28 mouse cellular contexts compared by ENCODE assay signal in genomic region chr8:78427769-78428130, GRCm38 (mm10). TPM values are rescaled to one million over a fixed set of nuclear protein-coding genes. Genes with fewer than 3 reads are reported as not detected.
DNase-seq lines count a peak whose midpoint lies in the region; ATAC-seq and TF ChIP-seq lines count a peak whose summit lies in the region.
"Had no signal": no experiment of that assay in that cellular context is flagged by ENCODE, and none has a peak within 500 bp of the region (broad histone marks: within the 10 kb centered on the region; RNA-seq: fewer than 3 reads in every experiment).

No protein-coding gene starts in this region.

- H3K9ac ChIP-seq in forebrain, postnatal 0 days, result no peak overlapping the region
- H3K9ac ChIP-seq in forebrain, embryonic 15.5 days (replicated peaks), result no peak overlapping the region
- no peak overlapping the region for H3K9ac ChIP-seq in hindbrain, embryonic 15.5 days
- H3K9ac ChIP-seq in midbrain, embryonic 14.5 days (replicated peaks; ENCODE audit: low read length), result no peak overlapping the region; the same call in 1 of the 2 replicates
- no peak overlapping the region for H3K9ac ChIP-seq in neural tube, embryonic 15.5 days (replicated peaks)
- H3K9ac ChIP-seq: embryonic facial prominence, embryonic 12.5 days; limb, embryonic 13.5 days; liver, embryonic 14.5 days had no signal

- peaks cover 86% of the 10 kb centered on the region for H3K27me3 ChIP-seq in forebrain, postnatal 0 days (ENCODE audit: insufficient read depth, low read length)
- peaks cover 85% of the 10 kb centered on the region for H3K27me3 ChIP-seq in forebrain, embryonic 15.5 days
- H3K27me3 ChIP-seq in hindbrain, embryonic 15.5 days, result peaks cover 77% of the 10 kb centered on the region
- H3K27me3 ChIP-seq in midbrain, embryonic 14.5 days (ENCODE audit: control insufficient read depth, insufficient read depth, low read length), result peaks cover 58% of the 10 kb centered on the region
- H3K27me3 ChIP-seq in neural tube, embryonic 15.5 days (replicated peaks), result peaks cover 72% of the 10 kb centered on the region

- 2% methylated on average over 8 of the region's 8 CpGs for WGBS in forebrain, postnatal 0 days
- WGBS in forebrain, embryonic 15.5 days, result 3% methylated on average over 8 of the region's 8 CpGs
- WGBS in hindbrain, embryonic 15.5 days, result under 1% methylated on average over 8 of the region's 8 CpGs
- WGBS in midbrain, embryonic 14.5 days, result under 1% methylated on average over 8 of the region's 8 CpGs
- under 1% methylated on average over 8 of the region's 8 CpGs for WGBS in neural tube, embryonic 15.5 days

- no peak overlapping the region for H3K27ac ChIP-seq in forebrain, postnatal 0 days (ENCODE audit: low read depth, low read length)
- H3K27ac ChIP-seq in forebrain, embryonic 15.5 days (replicated peaks), result no peak overlapping the region
- H3K27ac ChIP-seq in hindbrain, embryonic 15.5 days (replicated peaks), result peak overlapping the region; percentile 27; the same call in 1 of the 2 replicates
- peak overlapping the region; percentile 73 for H3K27ac ChIP-seq in midbrain, embryonic 14.5 days (replicated peaks; ENCODE audit: low read depth, low read length)
- no peak overlapping the region for H3K27ac ChIP-seq in neural tube, embryonic 15.5 days (replicated peaks)
- H3K27ac ChIP-seq: embryonic facial prominence, embryonic 12.5 days; heart, embryonic 10.5 days; limb, embryonic 13.5 days; liver, embryonic 14.5 days had no signal

- DNase-seq in forebrain, postnatal 0 days, result no peak
- DNase-seq in midbrain, embryonic 14.5 days, result no peak
- no peak for DNase-seq in adrenal gland, postnatal 36 days
- DNase-seq: adrenal gland, postnatal 25 days; cerebellum, adult 2 months; kidney, adult 11 months; thymus, adult 18-20 months had no signal

- H3K4me2 ChIP-seq in forebrain, postnatal 0 days (ENCODE audit: low read depth), result no peak overlapping the region
- H3K4me2 ChIP-seq in forebrain, embryonic 15.5 days (replicated peaks), result no peak overlapping the region; the same call in 1 of the 2 replicates
- peak overlapping the region; percentile 43 for H3K4me2 ChIP-seq in hindbrain, embryonic 15.5 days
- H3K4me2 ChIP-seq in midbrain, embryonic 14.5 days (ENCODE audit: low read length), result peak overlapping the region; percentile 54
- peak overlapping the region; percentile 48 for H3K4me2 ChIP-seq in neural tube, embryonic 15.5 days
- H3K4me2 ChIP-seq: embryonic facial prominence, embryonic 12.5 days; limb, embryonic 13.5 days had no signal

- no peaks in the 10 kb centered on the region for H3K4me1 ChIP-seq in forebrain, postnatal 0 days (ENCODE audit: insufficient read depth)
- H3K4me1 ChIP-seq in forebrain, embryonic 15.5 days, result peaks cover 13% of the 10 kb centered on the region
- H3K4me1 ChIP-seq in hindbrain, embryonic 15.5 days (replicated peaks), result peaks cover 13% of the 10 kb centered on the region
- H3K4me1 ChIP-seq in midbrain, embryonic 14.5 days (ENCODE audit: control insufficient read depth, insufficient read depth, low read length), result peaks cover 8% of the 10 kb centered on the region; the same call in 1 of the 2 replicates
- H3K4me1 ChIP-seq in neural tube, embryonic 15.5 days, result peaks cover 17% of the 10 kb centered on the region
- H3K4me1 ChIP-seq: heart, embryonic 10.5 days had no signal

- H3K36me3 ChIP-seq in forebrain, postnatal 0 days (ENCODE audit: insufficient read depth), result no peaks in the 10 kb centered on the region
- H3K36me3 ChIP-seq in forebrain, embryonic 15.5 days, result no peaks in the 10 kb centered on the region
- H3K36me3 ChIP-seq in hindbrain, embryonic 15.5 days, result no peaks in the 10 kb centered on the region
- H3K36me3 ChIP-seq in midbrain, embryonic 14.5 days (ENCODE audit: control insufficient read depth, insufficient read depth, low read length), result no peaks in the 10 kb centered on the region
- no peaks in the 10 kb centered on the region for H3K36me3 ChIP-seq in neural tube, embryonic 15.5 days
- H3K36me3 ChIP-seq: embryonic facial prominence, embryonic 12.5 days; heart, embryonic 10.5 days; limb, embryonic 13.5 days had no signal

- H3K9me3 ChIP-seq in forebrain, postnatal 0 days (ENCODE audit: low read length), result no peaks in the 10 kb centered on the region
- H3K9me3 ChIP-seq in forebrain, embryonic 15.5 days, result no peaks in the 10 kb centered on the region
- H3K9me3 ChIP-seq in hindbrain, embryonic 15.5 days, result no peaks in the 10 kb centered on the region
- no peaks in the 10 kb centered on the region for H3K9me3 ChIP-seq in midbrain, embryonic 14.5 days (ENCODE audit: control insufficient read depth, low read length)
- no peaks in the 10 kb centered on the region for H3K9me3 ChIP-seq in neural tube, embryonic 15.5 days (replicated peaks)
- H3K9me3 ChIP-seq: embryonic facial prominence, embryonic 12.5 days; heart, embryonic 10.5 days; limb, embryonic 13.5 days had no signal

- no peak for ATAC-seq in forebrain, postnatal 0 days
- ATAC-seq in forebrain, embryonic 15.5 days (replicated peaks), result no peak
- ATAC-seq in hindbrain, embryonic 15.5 days (ENCODE audit: low FRiP score, low read depth), result 0 out of 2 replicates have a peak, but pooled peaks have one; percentile 20
- ATAC-seq in midbrain, embryonic 14.5 days (ENCODE audit: low FRiP score, low TSS enrichment), result peak; percentile 39
- ATAC-seq in neural tube, embryonic 15.5 days (ENCODE audit: low FRiP score), result no peak
- ATAC-seq in megakaryocyte progenitor cell, adult 5-6 weeks (replicated peaks; ENCODE audit: poor library complexity), result no peak
- ATAC-seq in erythroblast, adult 5-6 weeks (replicated peaks; ENCODE audit: low FRiP score, poor library complexity, severe bottlenecking), result no peak

- TF ChIP-seq CTCF in forebrain, postnatal 0 days (IDR thresholded peaks at IDR 0.05; ENCODE audit: low read depth), result no peak

- 0 out of 2 replicates have a peak overlapping the region, but pooled peaks have one; percentile 1 for H3K4me3 ChIP-seq in forebrain, postnatal 0 days (ENCODE audit: low read depth, low read length)
- H3K4me3 ChIP-seq in forebrain, embryonic 15.5 days, result no peak overlapping the region; the same call in 1 of the 2 replicates
- peak overlapping the region; percentile 7 for H3K4me3 ChIP-seq in hindbrain, embryonic 15.5 days
- peak overlapping the region; percentile 20 for H3K4me3 ChIP-seq in midbrain, embryonic 14.5 days (replicated peaks; ENCODE audit: low read depth, low read length)
- peak overlapping the region; percentile 18; the same call in 1 of the 2 replicates for H3K4me3 ChIP-seq in neural tube, embryonic 15.5 days (replicated peaks)
- H3K4me3 ChIP-seq: embryonic facial prominence, embryonic 12.5 days; heart, embryonic 10.5 days; limb, embryonic 13.5 days; myocyte had no signal

RNA-seq across cellular contexts. Expression of gene Pou4f2, which starts 8.7 kb away (rescaled TPM):
- total RNA-seq in forebrain, postnatal 0 days (2014; rRNA removed), result not detected in 2 replicates
- not detected in 2 replicates for polyA plus RNA-seq in forebrain, postnatal 0 days (2015; fragmentation: Nextera tagmentation; extraction: Ambion mirVana)
- polyA plus RNA-seq in forebrain, embryonic 15.5 days (2015; fragmentation: Nextera tagmentation; extraction: Ambion mirVana), result 0.09 TPM in 1 of 2 replicates, not detected in the other
- 4.8 and 6.8 TPM in 2 replicates for polyA plus RNA-seq in hindbrain, embryonic 15.5 days (2015; fragmentation: Nextera tagmentation; extraction: Ambion mirVana)
- polyA plus RNA-seq in midbrain, embryonic 14.5 days (2014; fragmentation: Nextera tagmentation; extraction: Ambion mirVana), result 20.9 and 24.5 TPM in 2 replicates
- 2.4 and 3.3 TPM in 2 replicates for polyA plus RNA-seq in neural tube, embryonic 15.5 days (2015; fragmentation: Nextera tagmentation; extraction: Ambion mirVana)
- total RNA-seq in adrenal gland, postnatal 36 days (2021), result not detected
- not detected in 2 replicates for total RNA-seq in megakaryocyte progenitor cell, adult 5-6 weeks (2015)
- not detected in 2 replicates for total RNA-seq in megakaryocyte progenitor cell, adult 5-6 weeks (2017)
- total RNA-seq in erythroblast, adult 5-6 weeks (2015; ENCODE audit: low replicate concordance), result not detected in 2 replicates
- total RNA-seq in erythroblast, adult 5-6 weeks (2017; ENCODE audit: low replicate concordance), result not detected in 2 replicates
- total RNA-seq: adrenal gland, postnatal 25 days; gastrocnemius, adult 18-20 months; layer of hippocampus, postnatal 25 days; left cerebral cortex, postnatal 14 days had no signal
- polyA plus RNA-seq: forebrain, embryonic 16.5 days; gonadal fat pad, adult 2 months; heart, embryonic 10.5 days; heart, postnatal 0 days; kidney, embryonic 16.5 days; large intestine, adult 2 months; limb, embryonic 13.5 days; liver, embryonic 14.5 days; lung, embryonic 16.5 days; myocyte; spleen, adult 2 months; stomach, embryonic 14.5 days had no signal

Comparison
In these comparisons a context has a peak if more than half of its experiments do, and no peak if none do; other contexts are left out.
1. ATAC-seq: peak in hindbrain, embryonic 15.5 days (single experiment) and midbrain, embryonic 14.5 days (single experiment); none in forebrain, postnatal 0 days (single experiment), forebrain, embryonic 15.5 days (single experiment), neural tube, embryonic 15.5 days (single experiment), megakaryocyte progenitor cell, adult 5-6 weeks (single experiment) and erythroblast, adult 5-6 weeks (single experiment).
2. H3K27ac ChIP-seq: peak in hindbrain, embryonic 15.5 days (single experiment) and midbrain, embryonic 14.5 days (single experiment); none in forebrain, postnatal 0 days (single experiment), forebrain, embryonic 15.5 days (single experiment) and neural tube, embryonic 15.5 days (single experiment).
3. H3K4me2 ChIP-seq: peak in hindbrain, embryonic 15.5 days (single experiment), midbrain, embryonic 14.5 days (single experiment) and neural tube, embryonic 15.5 days (single experiment); none in forebrain, postnatal 0 days (single experiment) and forebrain, embryonic 15.5 days (single experiment).